Mouse (Mus musculus) lung, postnatal 36 days (tissue): ENCODE measurements around the gene Dll3.
A peak's percentile ranks its signal among the peaks of the same experiment; 100 is the strongest.

Experiments used
- DNase-seq: peaks from one replicate; pipeline ENCODE4 v3.0.0; 2022; ENCODE audit warnings: mixed read lengths

The Dll3 gene

DNA sequence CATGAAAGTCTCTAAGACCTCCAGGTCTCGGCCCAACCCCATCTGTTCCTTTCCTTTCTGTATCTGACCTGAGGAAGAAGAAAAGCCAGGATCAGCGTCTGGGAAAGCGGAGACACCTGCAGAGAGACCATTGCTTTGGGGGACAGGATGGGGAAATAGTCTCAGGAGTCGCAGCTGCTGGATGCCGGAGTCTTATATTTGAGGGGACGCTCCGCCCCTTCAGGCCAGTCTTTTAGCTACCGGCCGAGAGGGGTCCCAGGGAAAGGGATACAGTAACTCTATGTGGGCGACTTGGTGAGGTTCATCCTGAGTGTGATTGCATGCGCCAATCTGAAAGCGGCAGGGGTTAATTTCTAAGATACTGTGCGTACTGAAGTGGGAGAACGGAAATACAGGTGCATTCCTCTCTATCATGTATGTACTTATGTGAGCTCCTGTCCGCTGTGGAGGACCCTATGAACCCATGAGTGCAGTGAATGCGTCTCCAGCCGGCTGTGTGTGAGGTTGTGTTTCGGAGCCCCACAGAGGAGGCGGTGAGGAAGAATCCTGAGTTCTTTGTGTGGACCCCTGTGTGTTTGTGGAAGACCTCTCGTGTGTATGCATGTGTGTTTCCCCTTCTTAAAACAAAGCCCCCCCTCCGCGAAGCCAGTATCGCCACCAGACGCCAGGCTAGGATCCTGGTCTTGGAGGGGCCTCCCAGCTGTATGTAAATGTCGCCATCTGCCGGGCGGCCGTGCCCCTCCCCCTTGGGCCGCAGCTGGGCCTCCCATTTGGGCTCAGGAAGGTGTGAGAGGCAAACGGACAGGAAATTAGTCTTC, at the start of gene Dll3:
Gene Dll3 (minus strand): TSS at position 623 of the 818 bp plus-strand sequence.
- DNase-seq, result peak; percentile 59

DNA sequence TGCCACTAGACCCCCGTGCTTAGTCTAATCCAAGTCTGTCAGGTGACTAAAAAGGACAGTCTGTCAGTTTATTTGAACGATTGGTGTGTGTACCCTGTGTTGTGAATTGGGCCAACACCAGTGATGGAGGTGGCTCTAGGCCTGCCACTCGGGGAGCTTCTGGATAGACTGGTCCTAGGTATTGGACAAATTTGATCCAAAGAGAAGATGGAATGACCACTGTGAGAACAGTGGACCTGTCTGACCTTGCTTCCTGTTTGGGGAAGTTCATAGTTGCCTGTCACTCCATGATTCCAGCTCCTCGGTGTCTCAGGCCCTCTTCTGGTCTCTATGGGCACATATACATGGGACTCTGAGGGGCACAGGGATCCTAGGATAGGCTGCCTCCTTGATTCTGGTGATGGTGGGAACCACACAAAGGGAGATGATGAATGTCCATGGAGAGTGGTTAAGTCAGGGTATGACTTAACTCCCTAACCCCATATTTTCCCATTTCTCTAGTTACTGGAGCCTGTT, 49.7 kb upstream of the Dll3 start:
- no peak for DNase-seq

DNA sequence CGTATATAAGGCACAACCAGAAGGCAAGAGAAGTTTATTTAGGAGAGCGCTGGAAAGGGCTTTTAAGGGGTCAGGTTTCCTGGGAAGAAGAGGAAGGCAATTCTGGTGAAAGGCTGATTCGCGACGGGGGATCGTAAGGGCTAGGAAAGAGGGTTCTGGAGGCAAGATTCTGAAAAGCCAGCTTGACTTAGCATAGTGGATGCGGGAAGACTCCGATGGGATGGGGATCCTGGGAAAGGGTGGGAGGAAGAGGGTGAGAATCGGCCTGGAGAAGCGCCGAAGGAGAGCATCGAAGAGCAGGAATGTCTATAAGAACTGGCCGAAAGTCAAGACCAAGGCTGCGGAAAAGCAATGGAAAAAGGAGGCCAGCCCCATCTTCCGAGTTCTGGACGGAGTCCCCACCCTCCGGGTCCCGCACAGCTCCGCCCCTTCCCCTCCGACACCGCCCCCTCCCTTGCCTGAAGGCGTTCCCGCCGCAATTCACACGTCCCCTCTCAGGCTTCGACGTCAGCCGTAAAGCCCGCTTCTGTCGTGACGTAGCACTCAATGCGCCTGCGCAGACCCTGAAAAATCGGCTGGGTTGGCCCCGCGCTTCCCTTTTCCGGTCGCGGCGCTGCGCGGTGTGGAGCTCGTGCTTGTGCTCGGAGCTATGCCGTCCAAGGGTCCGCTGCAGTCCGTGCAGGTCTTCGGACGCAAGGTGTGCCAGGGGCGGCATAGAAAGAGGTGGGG, 48.3 kb upstream of the Dll3 start, which contains the start of gene Rps16:
Gene Rps16 (plus strand): TSS at position 498 of the 729 bp plus-strand sequence.
- peak; percentile 98 for DNase-seq

DNA sequence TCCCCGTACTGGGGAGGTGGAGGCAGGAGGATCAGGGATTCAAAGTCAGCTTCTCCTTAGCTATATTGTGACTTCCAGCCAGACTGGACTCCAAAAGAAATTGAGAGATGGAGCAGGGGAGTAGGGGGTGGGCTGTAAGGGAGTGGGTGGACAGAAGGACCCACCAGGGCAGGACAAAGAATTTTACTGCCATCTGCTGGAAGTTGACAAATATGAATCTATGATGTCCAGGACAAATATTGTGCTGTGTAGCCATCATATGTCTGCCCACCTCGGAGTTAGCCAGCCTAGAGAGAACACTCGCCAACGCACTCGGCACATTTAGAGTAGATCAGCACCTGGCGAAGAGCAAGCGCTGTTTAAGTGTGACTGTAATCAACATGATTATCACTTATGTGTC, 46.6 kb upstream of the Dll3 start:
- no peak for DNase-seq

DNA sequence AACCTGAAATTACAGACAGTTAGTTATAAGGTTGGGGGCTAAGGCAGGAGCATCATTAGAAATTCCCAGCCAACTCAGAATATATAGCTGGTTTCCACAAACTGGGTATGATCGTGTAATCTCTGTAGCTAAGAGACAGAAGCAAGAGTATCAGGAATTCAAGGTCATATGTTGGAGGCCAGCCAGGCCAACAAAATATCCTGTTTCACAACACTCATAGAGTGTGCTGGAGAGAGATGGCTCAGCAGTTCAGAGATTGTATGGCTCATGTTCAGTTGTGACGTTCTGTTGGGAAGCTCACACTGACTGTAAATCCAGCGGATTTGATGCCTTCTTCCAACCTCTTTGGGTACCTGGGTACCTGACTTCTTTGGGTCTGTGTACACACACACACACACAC, 45.7 kb upstream of the Dll3 start:
- no peak for DNase-seq

DNA sequence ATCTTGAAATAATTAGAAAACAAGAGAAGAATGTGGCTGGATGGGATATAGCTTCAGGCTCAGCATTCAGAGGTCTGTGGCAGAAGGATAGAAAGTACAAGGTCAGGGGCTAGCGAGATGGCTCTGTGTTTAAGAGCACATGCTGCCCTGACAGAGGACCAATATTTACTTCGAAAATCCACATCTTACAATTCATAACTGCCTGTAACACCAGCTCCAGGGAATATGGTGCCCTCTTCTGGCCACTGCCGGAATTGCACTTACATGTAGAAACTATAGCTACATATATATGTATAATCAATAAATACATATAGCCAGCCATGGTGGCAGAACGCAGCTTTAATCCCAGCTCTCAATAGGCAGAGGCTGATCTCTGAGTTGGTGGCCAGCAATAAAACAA, 42.6 kb upstream of the Dll3 start:
- DNase-seq, result peak; percentile 85

DNA sequence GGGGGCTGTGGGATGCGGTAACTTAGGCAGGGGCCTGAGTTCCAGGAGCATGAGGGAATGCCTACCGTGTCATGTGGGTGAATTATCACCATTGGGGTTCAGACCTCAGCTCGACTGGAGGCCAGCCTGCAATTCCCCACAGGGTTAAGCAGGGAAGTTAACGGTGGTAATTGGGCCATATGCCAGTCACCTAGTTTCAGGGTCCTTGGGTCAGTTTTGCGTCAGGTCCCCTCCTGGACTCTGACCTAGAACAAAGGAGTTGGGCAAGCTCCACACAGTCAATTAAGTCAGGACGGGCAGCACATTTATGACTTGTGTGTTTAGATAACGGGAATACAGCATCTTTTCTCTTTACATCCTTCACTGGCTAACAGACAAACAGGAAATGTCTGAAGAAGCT, 39.3 kb upstream of the Dll3 start:
- no peak for DNase-seq

DNA sequence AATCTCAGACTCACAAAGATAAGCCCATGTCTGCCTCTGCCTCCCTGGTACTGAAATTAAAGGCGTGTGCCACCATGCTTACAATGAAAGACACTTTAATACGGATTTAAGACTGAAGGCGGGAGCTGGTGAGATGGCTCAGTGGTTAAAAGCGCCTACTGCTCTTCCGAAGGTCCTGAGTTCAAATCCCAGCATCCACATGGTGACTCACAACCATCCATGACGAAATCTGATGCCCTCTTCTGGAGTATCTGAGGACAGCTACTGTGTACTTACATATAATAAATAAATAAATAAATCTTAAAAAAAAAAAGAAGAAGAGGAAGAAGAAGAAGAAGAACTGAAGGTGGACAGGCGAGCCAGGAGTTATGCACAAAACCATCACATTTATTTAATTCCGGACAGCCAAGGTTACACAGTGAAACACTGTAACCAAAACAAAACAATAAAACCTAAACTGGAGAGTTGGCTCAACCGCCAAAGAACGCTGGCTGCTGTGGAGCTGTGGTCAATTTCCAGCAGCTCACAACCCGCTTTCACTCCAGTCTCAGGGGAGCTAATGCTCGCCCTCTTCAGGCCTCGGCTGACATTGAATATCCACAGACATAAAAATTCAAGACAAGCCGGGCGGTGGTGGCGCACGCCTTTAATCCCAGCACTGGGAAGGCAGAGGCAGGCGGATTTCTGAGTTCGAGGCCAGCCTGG, 37.3 kb upstream of the Dll3 start:
- peak; percentile 79 for DNase-seq

DNA sequence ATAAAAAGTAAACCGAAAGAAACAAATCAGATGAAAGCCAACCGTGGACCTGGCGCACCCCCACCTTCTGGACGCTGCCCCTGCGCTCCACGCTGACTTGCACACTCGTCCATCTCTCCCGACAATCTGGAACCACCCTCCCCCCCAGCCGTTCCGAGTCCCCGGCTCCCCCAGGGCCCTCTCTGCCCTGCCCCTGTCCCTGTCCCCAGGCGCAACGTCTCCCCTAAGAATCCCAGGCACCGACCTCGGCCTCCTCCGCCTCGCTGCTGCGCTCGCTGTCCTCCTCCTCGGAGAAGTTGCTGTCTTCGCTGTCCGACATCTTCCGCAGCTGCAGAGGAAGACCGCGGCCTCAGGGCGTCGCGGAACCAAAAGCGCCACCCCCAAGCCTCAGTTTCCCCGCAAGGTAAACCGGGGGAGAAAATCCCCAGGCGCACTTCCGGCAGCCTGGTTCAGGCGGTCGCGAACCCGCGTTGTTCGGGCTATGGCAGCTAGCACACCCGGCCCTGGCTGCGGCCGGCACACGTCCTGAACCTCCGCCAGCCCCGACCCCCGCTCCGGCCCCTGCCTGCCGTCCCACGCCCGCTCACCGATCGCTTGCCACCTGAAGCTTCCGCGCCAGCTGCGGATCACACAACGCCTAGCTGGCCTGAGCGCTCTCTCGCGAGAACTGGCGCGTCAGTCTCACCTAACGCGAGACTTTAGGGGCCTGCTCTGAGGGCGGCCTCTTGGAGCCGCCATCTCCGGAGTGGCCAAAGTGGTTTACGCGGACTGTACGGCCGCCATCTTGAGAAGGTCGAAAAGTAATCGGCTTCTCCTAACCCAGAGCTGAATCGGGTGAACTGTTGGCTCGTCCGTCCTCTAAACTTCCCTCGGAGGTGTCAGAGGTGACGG, 36.3 kb upstream of the Dll3 start, which contains the start of gene Supt5:
Gene Supt5 (minus strand): TSS at position 639 of the 891 bp plus-strand sequence.
- peak; percentile 99 for DNase-seq

DNA sequence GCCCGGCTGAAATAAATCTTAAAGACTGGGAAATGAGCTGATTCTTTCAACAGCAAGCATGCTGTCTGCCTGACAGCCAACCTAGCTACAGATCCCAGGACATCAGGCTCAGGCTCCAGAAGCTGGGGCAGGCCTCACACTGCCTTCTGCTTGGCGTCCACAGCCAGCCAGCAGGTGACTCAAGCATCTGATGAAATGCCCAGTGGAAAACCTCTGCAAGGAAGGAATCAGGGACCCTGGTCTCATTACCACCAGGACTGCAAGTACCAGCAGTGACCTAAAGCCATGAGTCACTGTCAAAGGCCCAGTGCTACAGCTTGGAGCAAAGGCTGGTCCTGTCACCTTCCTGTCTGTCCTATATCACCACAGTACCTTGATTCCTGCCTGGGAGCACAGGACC, 33.4 kb upstream of the Dll3 start:
- no peak for DNase-seq

DNA sequence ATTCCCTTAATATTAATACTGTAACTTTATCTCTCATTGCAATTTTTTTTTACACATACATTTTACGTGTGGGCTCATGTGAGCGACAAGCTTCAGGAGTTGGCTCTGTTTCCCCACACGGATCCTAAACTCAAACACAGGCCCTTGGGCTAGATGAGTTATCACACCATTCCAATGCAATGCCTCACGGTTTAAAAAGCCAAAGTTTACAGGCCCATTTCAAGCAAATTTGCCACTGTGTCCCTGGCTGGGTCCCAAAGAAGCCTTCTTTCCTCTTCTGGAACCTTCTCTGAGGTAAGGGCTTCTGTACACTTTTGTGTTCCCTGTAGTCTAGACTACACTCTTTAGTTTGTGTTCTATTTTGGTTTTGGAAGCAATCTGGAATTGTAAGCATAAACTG, 32.5 kb upstream of the Dll3 start:
- DNase-seq, result no peak

DNA sequence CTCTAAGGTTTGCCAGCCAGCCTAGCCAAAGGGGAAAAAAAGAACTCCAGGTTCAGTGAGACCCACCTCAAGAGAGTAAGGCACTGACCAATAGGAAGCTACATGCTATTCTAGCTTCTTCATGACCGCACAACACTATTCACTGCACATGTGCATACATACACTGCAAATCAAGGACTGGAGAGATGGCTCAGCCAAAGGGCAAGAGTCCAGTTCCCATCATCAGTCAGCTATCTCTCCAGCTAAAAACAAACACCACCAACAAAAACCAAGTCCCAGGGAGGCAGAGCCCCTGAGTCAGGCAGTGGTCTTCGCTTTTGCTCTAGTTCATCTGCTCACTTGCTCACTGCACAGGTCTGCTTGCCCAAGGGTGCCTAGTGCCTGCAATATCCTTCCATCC, 26.2 kb upstream of the Dll3 start:
- DNase-seq, result no peak

DNA sequence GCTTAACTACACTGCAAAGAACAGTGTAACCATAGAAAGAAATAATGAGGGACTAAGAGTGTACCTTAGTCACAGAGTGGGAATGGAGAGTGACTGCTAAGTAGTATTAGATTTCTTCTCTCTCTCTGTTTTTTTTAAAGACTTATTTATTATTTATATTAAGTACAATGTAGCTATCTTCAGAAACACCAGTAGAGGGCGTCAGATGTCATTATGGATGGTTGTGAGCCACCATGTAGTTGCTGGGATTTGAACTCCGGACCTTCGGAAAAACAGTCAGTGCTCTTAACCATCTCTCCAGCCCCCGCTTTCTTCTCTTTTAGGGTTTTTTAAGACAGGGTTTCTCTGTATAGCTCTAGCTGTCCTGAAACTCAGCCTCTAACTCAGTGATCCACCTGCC, 24.4 kb upstream of the Dll3 start:
- DNase-seq, result peak; percentile 19

DNA sequence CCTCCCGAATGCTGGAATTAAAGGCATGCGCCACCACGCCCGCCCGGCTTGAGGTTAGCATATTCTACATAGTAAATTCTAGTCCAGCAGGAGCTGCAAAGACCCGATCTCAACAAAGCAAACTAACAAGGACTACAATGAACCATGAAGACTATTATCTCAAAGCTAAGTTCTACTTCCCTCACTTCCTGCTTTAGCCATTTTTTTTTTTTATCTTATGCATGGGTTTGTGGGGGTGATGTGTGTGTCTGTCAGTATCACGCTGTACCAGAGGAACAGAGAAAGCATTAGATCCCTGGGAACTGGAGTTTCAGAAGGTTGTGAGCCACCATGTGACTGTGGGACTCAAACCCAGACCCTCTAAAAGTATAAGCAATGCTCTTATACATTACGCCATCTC, 23.3 kb upstream of the Dll3 start:
- DNase-seq, result no peak

DNA sequence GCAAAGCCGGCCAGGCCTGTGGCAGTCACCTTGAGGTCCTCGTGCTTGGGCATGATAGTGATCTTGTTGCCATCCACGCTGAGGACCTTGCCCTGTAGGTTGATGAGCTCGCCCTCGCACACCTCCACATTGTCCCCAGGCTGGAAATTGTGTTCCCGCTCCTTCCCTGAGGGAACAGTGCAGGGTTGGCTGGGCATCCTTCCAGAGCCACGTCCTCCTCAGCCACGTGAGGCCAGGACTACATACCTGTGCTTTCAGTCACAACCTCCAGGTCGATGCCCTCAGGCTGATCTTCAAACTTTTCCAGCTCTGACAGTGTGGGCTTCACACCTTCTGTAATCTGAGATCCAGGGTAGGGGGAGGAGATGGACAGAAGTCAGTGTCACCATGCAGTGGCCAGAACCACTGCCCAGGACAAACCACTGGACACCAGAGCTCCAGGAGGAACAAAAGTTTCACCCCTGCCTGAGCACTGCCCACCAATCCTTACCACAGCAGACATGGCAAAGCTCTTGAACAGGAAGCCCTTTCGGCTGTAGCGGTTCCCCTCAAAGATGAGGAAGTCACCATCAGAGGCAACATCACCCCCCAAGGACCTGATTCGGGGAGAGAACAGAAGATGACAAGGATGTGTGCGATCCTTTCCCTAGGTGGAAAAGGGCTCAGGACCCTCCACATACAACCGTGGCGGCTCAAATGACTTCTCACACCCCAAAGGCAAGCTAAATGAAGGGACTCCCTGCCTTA, 20.1 kb upstream of the Dll3 start:
- DNase-seq, result no peak

DNA sequence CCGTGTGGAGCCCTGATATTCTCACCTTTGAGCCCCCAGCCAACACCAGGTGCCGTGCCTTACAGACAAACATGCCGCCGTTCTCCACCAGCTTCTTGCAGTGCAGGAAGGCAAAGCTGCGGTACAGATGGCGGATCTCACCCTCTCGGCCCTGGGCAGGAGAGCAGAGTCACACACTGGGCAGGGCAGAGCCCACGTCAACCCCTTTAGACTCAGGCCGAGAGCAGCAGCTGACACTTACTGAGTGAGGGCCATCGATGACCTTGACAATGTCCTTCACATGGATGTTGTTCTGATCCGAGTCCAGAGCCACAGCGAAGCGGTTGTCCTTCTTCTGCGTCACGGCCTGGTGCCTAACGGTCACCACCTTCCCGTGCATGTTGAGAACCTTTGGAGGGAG, 16.7 kb upstream of the Dll3 start:
- DNase-seq, result no peak

DNA sequence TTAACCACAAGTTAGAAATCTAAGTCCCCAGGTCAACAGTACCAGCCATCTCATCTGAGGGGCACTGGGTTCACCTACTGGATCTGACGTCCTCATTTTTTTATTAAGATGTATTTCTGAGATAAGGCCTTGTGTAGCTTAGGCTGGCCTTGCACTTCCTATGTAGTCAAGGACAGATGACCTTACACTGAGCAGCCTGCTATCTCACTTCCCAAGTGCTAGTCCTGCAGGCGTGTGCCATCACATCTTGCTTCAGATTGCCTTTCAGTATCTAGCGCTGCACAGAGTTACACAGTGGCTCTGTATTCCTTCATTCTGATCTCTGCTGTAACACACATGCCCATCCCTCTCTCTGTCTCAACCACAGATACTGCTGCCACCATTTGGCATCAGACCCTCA, 16.0 kb upstream of the Dll3 start:
- DNase-seq, result no peak

DNA sequence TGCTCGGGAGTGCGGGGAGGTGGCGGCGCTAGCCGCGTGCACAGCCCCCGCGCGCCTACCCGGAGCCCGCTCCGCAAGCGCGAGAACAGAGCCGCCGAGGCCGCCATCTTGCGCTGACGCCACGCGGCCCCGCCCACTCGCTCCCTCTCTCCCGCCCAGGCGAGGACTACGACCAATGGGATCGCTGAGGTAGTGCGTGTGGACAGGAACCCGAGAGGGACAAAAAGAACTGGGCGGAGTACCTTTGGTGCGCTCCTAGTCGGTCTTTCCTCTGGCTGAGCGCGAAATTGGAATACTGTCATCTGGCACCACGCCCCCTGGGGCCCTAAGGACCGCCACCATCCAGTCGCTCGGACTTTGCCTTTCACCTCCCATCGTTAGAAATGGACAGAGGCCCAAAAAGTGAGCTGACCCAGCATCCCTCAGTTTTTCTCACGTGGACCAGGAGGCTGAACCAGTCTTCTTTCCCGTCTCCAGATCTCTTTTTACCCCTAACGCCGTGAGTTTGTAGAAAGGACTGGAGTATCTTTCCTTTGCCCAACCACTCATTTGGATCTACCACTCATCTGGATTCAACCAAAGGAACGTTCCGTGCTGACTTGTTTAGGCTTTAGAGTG, 10.0 kb upstream of the Dll3 start, which contains the start of gene Timm50:
Gene Timm50 (minus strand): TSS at position 147 of the 618 bp plus-strand sequence.
- peak; percentile 99 for DNase-seq

DNA sequence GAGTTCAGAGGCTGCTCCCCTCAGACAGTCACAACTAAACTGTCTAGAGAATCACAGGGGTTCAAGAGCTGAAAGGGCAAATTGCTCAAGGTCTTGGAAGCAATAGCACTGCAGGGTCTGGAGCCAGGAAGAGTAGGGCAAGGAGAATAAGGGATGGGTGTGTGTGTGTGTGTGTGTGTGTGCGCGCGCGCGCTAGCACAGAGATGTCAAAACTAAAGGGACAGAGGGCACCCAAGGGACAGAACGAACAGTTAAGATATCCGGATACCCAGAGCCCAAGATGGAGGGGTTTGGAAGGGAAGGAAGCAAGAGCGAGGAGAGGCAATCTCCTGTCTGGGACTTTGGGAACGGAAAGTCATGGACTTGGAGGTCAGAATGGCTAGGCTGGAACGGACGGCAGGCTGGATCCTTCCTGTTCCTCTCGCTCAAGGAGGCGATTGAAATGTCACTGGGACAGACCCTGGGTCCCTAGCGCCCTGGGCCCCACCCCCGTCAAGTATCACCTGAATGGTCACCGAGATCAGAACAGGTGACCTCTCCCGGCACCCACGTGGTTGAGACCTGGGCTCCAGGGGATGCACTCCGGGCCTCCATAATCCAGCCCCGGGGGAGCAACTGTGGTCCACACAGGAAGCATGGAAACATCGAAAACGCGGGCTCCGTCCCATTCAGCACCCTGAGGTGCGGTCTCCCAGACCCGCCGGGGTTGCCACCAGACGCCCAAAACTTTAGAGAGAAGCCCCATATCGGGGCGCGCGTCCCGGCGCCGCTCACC, 9.3 kb upstream of the Dll3 start:
- DNase-seq, result no peak

DNA sequence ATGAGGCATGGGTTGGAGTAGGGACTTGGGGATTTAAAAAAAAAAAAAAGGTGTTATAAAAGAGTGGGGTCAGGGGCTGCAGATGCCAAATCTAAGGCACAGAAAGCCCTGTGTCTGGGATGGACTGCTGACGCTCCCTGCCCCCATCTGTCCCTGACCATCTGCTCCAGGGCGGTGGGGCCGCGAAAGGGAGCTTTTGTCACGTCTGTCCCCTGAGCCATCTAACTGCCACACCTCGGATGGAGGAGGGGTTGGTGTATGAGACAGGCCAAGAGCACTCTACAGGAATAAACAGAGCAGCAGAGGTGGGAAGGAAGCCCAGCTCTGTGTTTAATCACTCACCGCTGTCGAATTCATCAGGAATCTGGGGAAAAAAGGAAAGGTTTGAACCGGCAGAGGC, 7.7 kb upstream of the Dll3 start:
- DNase-seq, result no peak
